Comparison of ENCODE assay signal across 13 mouse cellular contexts in the genomic region with DNA sequence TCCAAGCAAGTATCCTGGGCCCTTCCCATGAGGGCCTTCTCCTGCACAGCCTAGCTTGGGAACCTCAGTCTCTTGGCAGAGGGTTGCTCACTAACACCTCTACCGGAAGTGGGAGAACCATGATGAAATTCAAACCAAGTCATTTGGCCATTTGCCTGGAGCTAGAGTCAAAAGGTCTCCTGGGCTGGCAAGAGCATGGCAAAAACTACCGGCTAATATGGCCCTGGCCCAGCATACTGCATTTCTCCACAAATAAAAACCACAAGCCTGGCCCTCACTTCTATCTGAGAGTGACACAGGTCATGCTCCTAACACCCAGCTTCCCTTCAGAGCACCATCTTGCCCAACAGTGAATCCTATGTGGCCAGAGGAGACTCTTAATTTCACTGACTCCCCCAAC.
DNase-seq lines count a peak whose midpoint lies in the region; ATAC-seq and TF ChIP-seq lines count a peak whose summit lies in the region.
"Had no signal": no experiment of that assay in that cellular context is flagged by ENCODE, and none has a peak within 500 bp of the region (broad histone marks: within the 10 kb centered on the region; RNA-seq: fewer than 3 reads in every experiment).

No protein-coding gene starts in this region.

- no peak overlapping the region for H3K9ac ChIP-seq in limb, embryonic 14.5 days (ENCODE audit: low read depth, low read length, severe bottlenecking)
- H3K9ac ChIP-seq: forebrain, embryonic 13.5 days; heart, embryonic 15.5 days had no signal

- DNase-seq in limb, embryonic 14.5 days (ENCODE audit: low spot score), result peak; percentile 32
- DNase-seq in limb, embryonic 10.5 days (ENCODE audit: low spot score), result no peak
- DNase-seq in adrenal gland, postnatal 36 days, result peak; percentile 46 to 52
- peak; percentile 70 for DNase-seq in kidney, adult 9 months
- peak; percentile 87 for DNase-seq in skeletal muscle tissue, adult 2 months (ENCODE audit: low read depth, low spot score)
- no peak for DNase-seq in frontal cortex, postnatal 25 days (ENCODE audit: low spot score in 2 of 2)
- DNase-seq: cerebellum, adult 11-12 months had no signal

- no peak for ATAC-seq in limb, embryonic 14.5 days (ENCODE audit: low FRiP score, low read depth)
- no peak for ATAC-seq in megakaryocyte progenitor cell, adult 5-6 weeks (replicated peaks; ENCODE audit: poor library complexity)
- ATAC-seq: forebrain, embryonic 13.5 days had no signal

- 73% methylated on average over 2 of the region's 2 CpGs for WGBS in limb, embryonic 14.5 days
- WGBS in limb, embryonic 10.5 days, result 91% methylated on average over 2 of the region's 2 CpGs

- no peak overlapping the region for H3K27ac ChIP-seq in limb, embryonic 14.5 days (replicated peaks; ENCODE audit: low read depth, low read length)
- no peak overlapping the region for H3K27ac ChIP-seq in limb, embryonic 10.5 days
- H3K27ac ChIP-seq: forebrain, embryonic 13.5 days; heart, embryonic 15.5 days; midbrain, embryonic 10.5 days; stomach, postnatal 0 days had no signal

- H3K27me3 ChIP-seq in limb, embryonic 14.5 days (ENCODE audit: control insufficient read depth, insufficient read depth, low read length), result no peaks in the 10 kb centered on the region
- no peaks in the 10 kb centered on the region for H3K27me3 ChIP-seq in limb, embryonic 10.5 days (ENCODE audit: low read depth, poor library complexity, severe bottlenecking)
- H3K27me3 ChIP-seq: forebrain, embryonic 13.5 days had no signal

- H3K4me3 ChIP-seq in limb, embryonic 14.5 days (replicated peaks; ENCODE audit: low read length), result no peak overlapping the region
- no peak overlapping the region for H3K4me3 ChIP-seq in limb, embryonic 10.5 days
- H3K4me3 ChIP-seq: forebrain, embryonic 13.5 days; heart, embryonic 15.5 days; midbrain, embryonic 10.5 days had no signal

- no peaks in the 10 kb centered on the region for H3K9me3 ChIP-seq in limb, embryonic 14.5 days (ENCODE audit: control insufficient read depth, low read length)
- no peaks in the 10 kb centered on the region for H3K9me3 ChIP-seq in limb, embryonic 10.5 days (replicated peaks)
- H3K9me3 ChIP-seq: forebrain, embryonic 13.5 days; heart, embryonic 15.5 days; midbrain, embryonic 10.5 days had no signal

- H3K4me2 ChIP-seq in limb, embryonic 14.5 days (replicated peaks; ENCODE audit: low read depth, low read length, severe bottlenecking), result no peak overlapping the region
- H3K4me2 ChIP-seq: forebrain, embryonic 13.5 days; heart, embryonic 15.5 days; liver, embryonic 11.5 days had no signal

- TF ChIP-seq POLR2A in limb, embryonic 14.5 days (IDR thresholded peaks at IDR 0.05; ENCODE audit: borderline replicate concordance, extremely low read depth, insufficient read depth, insufficient read length), result no peak

- H3K4me1 ChIP-seq in limb, embryonic 14.5 days (ENCODE audit: control insufficient read depth, insufficient read depth, low read length), result no peaks in the 10 kb centered on the region
- H3K4me1 ChIP-seq in limb, embryonic 10.5 days, result no peaks in the 10 kb centered on the region
- H3K4me1 ChIP-seq: forebrain, embryonic 13.5 days; heart, embryonic 15.5 days; midbrain, embryonic 10.5 days had no signal

- no peaks in the 10 kb centered on the region for H3K36me3 ChIP-seq in limb, embryonic 14.5 days (ENCODE audit: control insufficient read depth, insufficient read depth, low read length)
- H3K36me3 ChIP-seq in limb, embryonic 10.5 days, result no peaks in the 10 kb centered on the region
- H3K36me3 ChIP-seq: heart, embryonic 15.5 days; midbrain, embryonic 10.5 days had no signal

Comparison
In these comparisons a context has a peak if more than half of its experiments do, and no peak if none do; other contexts are left out.
1. DNase-seq: peak in limb, embryonic 14.5 days (single experiment), adrenal gland, postnatal 36 days (2 of 2), kidney, adult 9 months (single experiment) and skeletal muscle tissue, adult 2 months (single experiment); none in limb, embryonic 10.5 days (single experiment) and frontal cortex, postnatal 25 days (0 of 2).